Mouse (Mus musculus) liver, embryonic 14.5 days (tissue): ENCODE results near the gene Xrcc4.

ENCODE experiments used
- CTCF ChIP-seq: IDR thresholded peaks from 2 replicates; pipeline ENCODE4 v1.5.1; 2016; ENCODE audit warnings: antibody characterized with exemption, low read depth, control low read depth
- EP300 ChIP-seq: IDR thresholded peaks from 2 replicates; pipeline ENCODE4 v1.6.1; 2016; ENCODE audit warnings: antibody characterized with exemption, low read depth

- TF ChIP-seq CTCF, result no peak
- peak; percentile 30 for TF ChIP-seq EP300
Measured at GRCm38 (mm10) chr13:89875499-89875898, 213.9 kb downstream of the Xrcc4 start.
